Mouse (Mus musculus) lung, adult 2 months (tissue): Measurements from ENCODE around the gene Setd5. TPM values are rescaled to one million over a fixed set of nuclear protein-coding genes. Genes with fewer than 3 reads are reported as not detected.

Source experiments
- DNase-seq: peaks from one replicate; pipeline ENCODE4 v3.0.0; 2022
- H3K4me1 ChIP-seq: fragments of 200-500 bp; 2 replicates; pipeline ENCODE4 v1.6.1; 2011; ENCODE audit warnings: low read length; ENCODE audit not compliant: control insufficient read depth, insufficient read depth
- H3K4me3 ChIP-seq: fragments of 200-500 bp; replicated peaks from 2 replicates; pipeline ENCODE3; 2011; ENCODE audit warnings: low read depth, mild to moderate bottlenecking, control low read depth, low read length; ENCODE audit errors: extremely low read depth
- CTCF ChIP-seq: fragments of 200-500 bp; IDR thresholded peaks from 2 replicates; pipeline ENCODE4 v1.5.1; 2011; ENCODE audit warnings: mild to moderate bottlenecking, low read length, control low read depth; ENCODE audit not compliant: insufficient read depth
- POLR2A ChIP-seq: fragments of 200-500 bp; IDR thresholded peaks from 2 replicates; pipeline ENCODE4 v1.6.1; 2011; ENCODE audit warnings: low read depth, mild to moderate bottlenecking, control low read depth, low read length, borderline replicate concordance; ENCODE audit errors: extremely low read depth
- WGBS: fragments of 180-500 bp; shearing (Covaris S2); methylation state at CpG from one replicate; pipeline ENCODE4 v1.1.7; 2018; 5-methylcytosine and 5-hydroxymethylcytosine counted together
- polyA plus RNA-seq: library from polyadenylated mRNA; depleted of rRNA; stranded (reverse); fragments of >200 nt; gene quantifications from 2 replicates; pipeline ENCODE4 v1.2.3, GENCODE M21; 2012; rRNA removed

Gene Setd5
- polyA plus RNA-seq, 1 experiment = 30.6 TPM

GRCm38 (mm10) chr6:113194841-113195595, 117.9 kb downstream of the Setd5 start, which contains the start of gene Lhfpl4:
Gene Lhfpl4 (minus strand): TSS chr6:113195384.
- TF ChIP-seq POLR2A (no peak), CTCF (no peak)
- no peaks in the 10 kb centered on the region for H3K4me1 ChIP-seq
- 2% methylated on average over 62 of the region's 66 CpGs for WGBS
- DNase-seq = no peak
- peak within 1 kb of the TSS; percentile 25 for H3K4me3 ChIP-seq

DNA sequence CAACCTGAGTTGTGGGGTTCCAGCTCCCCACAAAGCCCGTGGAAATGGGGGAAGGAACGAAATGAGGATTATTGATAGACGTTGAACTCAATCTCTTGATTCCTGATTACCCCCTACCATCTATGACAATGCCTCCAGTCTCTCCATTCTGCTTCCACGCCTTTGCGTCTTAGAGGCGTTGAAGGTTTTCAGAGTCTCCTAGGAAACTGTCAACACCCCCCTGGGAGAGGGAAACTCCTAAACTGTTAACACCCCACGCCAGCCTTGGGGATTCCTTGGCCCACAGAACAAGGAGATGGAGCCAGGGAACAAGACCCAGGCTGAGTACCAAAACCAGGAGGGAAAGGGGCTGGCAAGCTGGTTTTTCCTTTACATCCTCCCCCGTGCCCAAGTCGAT, 118.4 kb downstream of the Setd5 start:
- Histone ChIP-seq H3K4me3 (no peak overlapping the region), H3K4me1 (no peaks in the 10 kb centered on the region)
- TF ChIP-seq POLR2A (no peak), CTCF (no peak)
- 16% methylated on average over 9 of the region's 9 CpGs for WGBS
- no peak for DNase-seq

Other genes starting within 250 kb of the Setd5 start
- 1.2 and 1.6 TPM in 2 replicates for gene Srgap3, start 130.1 kb upstream of the Setd5 start, polyA plus RNA-seq
- 3.5 and 5.8 TPM in 2 replicates for gene Thumpd3, start 31.1 kb upstream of the Setd5 start, polyA plus RNA-seq
- 0.92 and 0.93 TPM in 2 replicates for gene Lhfpl4, start 118.0 kb downstream of the Setd5 start, polyA plus RNA-seq
- 43.5 and 45.5 TPM in 2 replicates for gene Mtmr14, start 160.5 kb downstream of the Setd5 start, polyA plus RNA-seq
- 0.06 TPM in 1 of 2 replicates, not detected in the other for gene Cpne9, start 204.9 kb downstream of the Setd5 start, polyA plus RNA-seq
- gene Brpf1, start 229.8 kb downstream of the Setd5 start, polyA plus RNA-seq = 20.2 and 21.3 TPM in 2 replicates
- gene Ogg1, start 249.6 kb downstream of the Setd5 start, polyA plus RNA-seq = 18.9 and 23.9 TPM in 2 replicates